Mouse (Mus musculus) cerebellum, postnatal 36 days (tissue): ENCODE measurements around the gene Cables2.

Source experiments
- DNase-seq, 2 experiments: peaks; one replicate each; pipeline ENCODE4 v3.0.0; 2021 to 2022; ENCODE audit warnings: mixed read lengths in 2 of 2

Cables2 gene

DNA sequence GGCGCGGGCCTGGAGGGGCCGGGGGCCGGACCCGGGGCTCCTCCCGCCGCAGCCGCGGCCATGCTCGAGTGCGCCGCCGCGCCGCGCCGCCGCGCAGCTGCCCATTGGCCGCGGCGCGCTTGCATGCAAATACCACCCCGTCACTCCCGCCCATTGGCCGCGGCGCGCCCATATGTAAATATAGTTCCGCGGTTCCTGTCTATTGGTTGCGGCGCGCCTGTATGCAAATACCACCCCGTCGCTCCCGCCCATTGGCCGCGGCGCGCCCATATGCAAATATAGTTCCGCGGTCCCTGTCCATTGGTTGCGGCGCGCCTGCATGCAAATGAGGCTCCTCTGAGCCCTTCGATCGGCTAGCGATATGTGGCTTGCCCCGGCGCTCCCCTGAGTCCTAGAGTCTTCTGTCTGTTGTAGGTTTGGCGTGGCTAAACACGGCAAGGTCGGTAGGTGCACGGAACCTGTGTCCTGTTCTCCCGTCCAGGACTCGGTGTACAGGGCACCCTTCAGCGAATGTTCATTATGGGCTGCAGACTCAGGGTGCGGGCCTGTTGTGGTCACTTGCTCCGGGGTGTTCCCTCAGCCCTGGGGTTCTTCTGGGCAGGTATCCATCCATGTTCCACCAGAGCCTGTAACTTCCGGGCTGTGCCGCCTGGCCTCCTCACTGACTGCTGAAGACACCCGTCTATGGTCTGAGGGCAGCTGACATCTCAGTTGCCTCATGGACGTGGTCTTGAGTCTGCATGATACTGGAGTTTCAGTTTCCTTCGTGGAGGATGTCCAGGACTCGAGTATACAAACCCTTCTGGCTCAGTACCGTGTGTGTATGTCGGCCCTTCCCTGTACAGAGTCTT is at the start of gene Cables2:
Gene Cables2 (minus strand): TSS at position 103 of the 851 bp plus-strand sequence.
- DNase-seq = peak; percentile 87 to 92

DNA sequence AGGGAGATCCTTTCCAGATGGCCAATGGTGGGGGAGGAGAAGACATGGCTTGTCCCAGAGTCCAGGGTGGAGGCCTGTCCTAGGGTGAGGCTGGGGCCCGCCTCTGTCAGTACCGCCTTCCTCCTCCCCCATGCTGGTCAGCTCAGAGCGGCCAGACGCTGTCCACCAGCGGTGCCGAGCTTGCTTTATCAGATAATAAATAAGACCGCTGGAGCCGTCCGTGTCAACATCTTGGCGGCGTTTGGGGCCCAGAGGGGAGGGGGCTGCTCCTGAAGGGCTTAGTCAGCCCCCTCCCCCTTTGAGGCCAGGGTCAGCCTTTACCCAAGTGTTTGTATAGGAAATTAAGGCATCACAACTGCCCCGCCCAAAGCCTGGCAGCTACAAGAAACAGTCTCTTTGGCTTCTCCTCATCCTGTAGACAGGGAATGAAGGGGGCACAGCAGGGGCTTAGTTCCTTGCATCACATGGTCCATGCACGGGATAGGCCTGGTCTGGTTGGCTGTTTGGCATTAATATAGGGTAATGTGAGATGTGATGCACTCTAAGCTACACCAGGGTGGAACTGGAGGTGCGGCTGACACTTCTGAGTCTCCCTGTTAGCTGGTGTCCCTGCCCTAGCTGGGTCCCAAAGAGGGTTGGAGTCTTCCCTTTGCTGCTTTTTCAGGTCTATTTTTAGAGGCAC is 49.5 kb upstream of the Cables2 start:
- no peak for DNase-seq

GRCm38 (mm10) chr2:180320216-180320615 is 46.9 kb upstream of the Cables2 start:
- no peak for DNase-seq

GRCm38 (mm10) chr2:180317591-180317990 is 44.3 kb upstream of the Cables2 start:
- no peak for DNase-seq

GRCm38 (mm10) chr2:180314292-180314691 is 41.0 kb upstream of the Cables2 start:
- no peak for DNase-seq

GRCm38 (mm10) chr2:180311147-180311546 is 37.9 kb upstream of the Cables2 start:
- no peak for DNase-seq

DNA sequence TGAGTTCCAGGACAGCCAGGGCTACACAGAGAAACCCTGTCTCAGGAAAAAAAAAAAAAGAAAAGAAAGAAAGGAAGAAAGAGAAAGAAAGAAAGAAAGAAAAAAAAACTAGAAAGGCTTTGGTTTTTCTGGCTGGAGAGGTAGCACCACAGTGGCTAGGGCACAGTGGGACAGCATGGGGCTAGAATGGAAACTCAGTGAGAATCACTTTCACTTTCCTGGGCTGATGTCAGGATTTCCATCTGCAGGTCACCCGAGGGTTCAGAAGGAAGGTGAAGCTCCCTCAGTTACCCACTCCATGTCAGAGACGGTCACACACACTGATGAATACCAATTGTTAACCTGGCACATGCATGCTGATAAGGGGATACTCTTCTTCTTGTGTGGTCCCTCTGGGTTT is 34.4 kb upstream of the Cables2 start:
- DNase-seq = no peak

GRCm38 (mm10) chr2:180306423-180307168 is 33.3 kb upstream of the Cables2 start:
- no peak for DNase-seq

DNA sequence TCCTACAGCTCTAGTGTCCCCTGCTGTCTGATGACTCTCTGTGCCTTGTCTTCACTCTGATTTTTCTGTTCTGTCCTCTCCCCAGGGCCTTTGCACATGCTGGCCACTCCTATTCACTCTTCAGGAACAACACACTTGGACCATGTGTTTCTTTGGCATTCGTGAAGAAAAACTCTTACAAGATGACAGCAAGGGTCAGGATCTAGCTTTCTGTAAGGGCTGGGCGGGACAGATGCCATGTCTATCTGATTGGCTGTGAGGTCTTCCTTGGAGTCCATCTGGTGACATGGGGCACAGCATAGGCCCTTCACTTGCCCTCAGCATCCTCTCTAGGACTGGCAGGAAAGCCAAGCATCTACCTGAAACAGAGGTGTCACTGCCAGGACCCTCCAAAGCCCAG is 32.7 kb upstream of the Cables2 start:
- DNase-seq = no peak

GRCm38 (mm10) chr2:180305490-180305889 is 32.2 kb upstream of the Cables2 start:
- no peak for DNase-seq

DNA sequence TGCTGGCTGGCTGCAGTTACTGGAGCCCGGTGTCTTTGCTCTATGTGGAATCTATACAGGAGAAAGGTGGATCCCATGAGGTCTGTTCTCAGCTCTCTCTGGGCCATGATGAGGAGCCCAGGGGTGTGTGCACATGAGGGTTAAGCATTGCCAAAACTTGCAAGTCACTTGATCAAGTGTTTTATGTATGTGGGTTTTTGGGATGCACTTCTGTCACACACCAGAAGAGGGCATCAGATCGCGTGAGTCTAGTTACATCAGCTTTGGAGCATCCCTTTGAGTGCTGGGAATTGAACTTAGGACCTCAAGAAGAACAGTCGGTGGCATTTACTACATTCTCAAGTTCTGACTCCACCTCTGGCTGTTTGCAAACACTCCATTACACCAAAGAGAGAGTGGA is 31.3 kb upstream of the Cables2 start:
- DNase-seq = no peak

- DNase-seq = no peak
Measured at GRCm38 (mm10) chr2:180303468-180303867, 30.2 kb upstream of the Cables2 start.

DNA sequence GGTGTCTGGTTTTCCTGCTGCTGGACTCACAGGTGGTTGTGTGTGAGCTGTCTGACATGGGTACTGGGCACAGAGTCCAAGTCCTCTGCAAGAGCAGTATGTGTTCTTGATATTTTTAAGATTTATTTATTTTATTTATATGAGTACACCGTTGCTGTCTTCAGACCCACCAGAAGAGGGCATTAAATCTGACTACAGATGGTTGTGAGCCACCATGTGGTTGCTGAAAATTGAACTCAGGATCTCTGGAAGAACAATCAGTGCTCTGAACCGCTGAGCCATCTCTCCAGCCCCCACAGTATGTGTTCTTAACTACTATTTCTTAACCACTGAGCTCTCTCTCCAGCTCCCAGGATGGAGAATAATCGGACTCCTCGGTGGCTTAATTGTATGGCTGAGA is 28.9 kb upstream of the Cables2 start:
- DNase-seq = no peak

- DNase-seq = no peak
Measured at GRCm38 (mm10) chr2:180300771-180301170, 27.5 kb upstream of the Cables2 start.

GRCm38 (mm10) chr2:180300252-180300651 is 27.0 kb upstream of the Cables2 start:
- DNase-seq = no peak

GRCm38 (mm10) chr2:180292906-180293305 is 19.6 kb upstream of the Cables2 start:
- no peak for DNase-seq

- DNase-seq = no peak
Measured at GRCm38 (mm10) chr2:180292026-180292425, 18.7 kb upstream of the Cables2 start.

- no peak for DNase-seq
Measured at GRCm38 (mm10) chr2:180291566-180291965, 18.3 kb upstream of the Cables2 start.

DNA sequence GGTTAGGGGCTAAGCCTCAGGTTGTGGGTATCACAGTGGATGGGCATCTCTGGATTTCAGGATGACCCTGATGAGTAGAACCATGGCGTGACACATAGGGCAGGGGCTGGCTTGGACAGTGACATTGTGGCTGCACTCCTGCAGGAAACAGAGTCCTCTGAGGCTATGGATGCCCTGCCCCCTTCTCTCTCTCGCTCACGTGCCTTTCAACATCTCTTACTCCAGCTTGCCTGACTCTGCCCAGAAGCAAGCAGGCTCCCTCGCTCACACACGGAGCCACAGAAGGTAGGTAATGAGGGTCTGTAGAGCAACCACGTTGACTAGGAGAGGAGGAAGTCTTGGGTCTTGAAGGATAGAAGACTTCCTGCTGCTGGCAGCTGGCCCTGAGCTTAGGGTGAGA is 17.2 kb upstream of the Cables2 start:
- no peak for DNase-seq

DNA sequence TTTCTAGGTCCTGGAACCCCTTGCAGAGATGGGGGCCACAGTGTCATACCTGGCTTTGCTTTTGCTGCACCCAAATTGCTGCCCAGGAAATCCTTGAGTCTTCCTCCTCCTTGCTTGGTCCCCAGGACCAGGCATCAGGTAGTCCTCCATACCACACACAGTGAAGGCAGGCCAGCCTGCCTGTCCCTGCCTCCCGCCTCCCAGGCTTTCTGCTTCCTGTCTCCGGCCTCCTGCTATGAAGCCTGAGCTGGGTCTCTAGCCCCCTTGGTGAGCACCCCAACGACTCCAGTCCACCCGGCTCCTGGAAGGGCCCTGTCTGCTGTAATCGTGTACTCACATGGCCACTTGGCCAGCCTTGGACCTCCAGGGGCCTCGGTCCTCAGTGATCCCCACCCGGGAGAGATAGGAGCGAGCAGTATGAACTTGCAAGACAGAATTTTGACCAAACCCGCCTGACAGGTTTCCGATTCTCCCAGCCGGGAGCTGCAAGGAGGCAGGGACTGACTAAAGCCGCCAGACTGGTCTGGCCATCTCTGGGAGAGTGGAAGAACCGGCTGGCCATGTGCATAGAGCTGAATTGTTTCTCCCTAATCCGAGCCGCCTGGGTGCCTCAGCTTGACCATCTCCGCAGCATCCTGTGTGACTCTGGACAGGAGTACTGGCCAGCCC is 16.3 kb upstream of the Cables2 start, which contains the start of gene Rbbp8nl:
Gene Rbbp8nl (minus strand): TSS at position 440 of the 669 bp plus-strand sequence.
- no peak for DNase-seq

DNA sequence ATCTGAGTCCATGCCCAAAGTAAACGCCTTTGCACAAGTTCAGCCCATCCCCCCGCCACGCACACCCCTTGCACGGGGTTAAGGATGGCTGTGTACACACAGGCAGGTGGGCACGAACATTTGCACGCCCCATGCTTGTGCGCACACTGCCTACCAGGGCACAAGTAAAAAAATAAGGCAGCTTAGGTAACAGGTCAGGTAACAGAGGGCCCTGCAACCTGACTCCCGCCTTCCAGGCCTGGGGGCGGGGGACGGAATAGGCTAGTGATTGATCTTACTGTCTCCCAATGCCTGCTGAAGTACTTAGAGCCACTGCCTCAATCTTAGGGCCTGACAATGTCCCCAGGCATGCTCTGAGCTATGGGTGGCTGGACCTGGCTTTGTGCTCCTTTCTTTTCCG is 15.7 kb upstream of the Cables2 start:
- DNase-seq = no peak

GRCm38 (mm10) chr2:180279321-180279720 is 6.0 kb upstream of the Cables2 start:
- no peak for DNase-seq
